Mouse (Mus musculus) megakaryocyte, adult 5-6 weeks (primary cell): Measurements from ENCODE around the gene Serpinh1. TPM values are rescaled to one million over a fixed set of nuclear protein-coding genes. Genes with fewer than 3 reads are reported as not detected.

Experiments
- ATAC-seq: 2 replicates; pipeline ENCODE4 v1.8.0; 2016; ENCODE audit warnings: mild to moderate bottlenecking, inconsistent platforms; ENCODE audit not compliant: poor library complexity, severe bottlenecking
- total RNA-seq, 2 experiments: library from RNA; stranded (forward) in 1 of 2; stranded (reverse) in 1 of 2; fragments of 153-499, 151-499 nt in 1 of 2; fragments of 221-1000, 200-1000 nt in 1 of 2; gene quantifications; 2 replicates each; pipeline versions ENCODE4 v1.2.3 to v1.2.4; 2015 to 2017

Gene Serpinh1
- total RNA-seq, 2 experiments from 2014 or later = 0.73 to 0.76 TPM

DNA sequence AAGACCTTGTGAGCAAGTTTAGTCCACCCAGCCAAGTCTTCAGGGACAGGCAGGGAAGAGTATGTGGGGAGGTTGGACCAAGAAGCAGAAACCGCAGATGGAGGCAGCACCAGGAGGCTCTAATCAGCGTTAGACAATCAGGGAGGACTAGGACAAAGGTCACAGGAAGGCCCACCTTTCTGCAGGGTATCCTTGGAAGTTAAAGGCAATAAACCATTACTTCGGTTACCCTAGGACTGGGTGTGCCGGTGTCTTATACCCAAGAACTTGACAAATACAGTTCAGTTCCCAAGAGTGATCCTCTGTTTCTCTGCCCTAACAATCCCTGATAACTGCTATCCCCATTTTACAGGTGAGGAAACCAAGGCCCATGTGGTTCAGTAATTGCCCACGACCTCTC lies 23.0 kb downstream of the Serpinh1 start:
- ATAC-seq = no peak

DNA sequence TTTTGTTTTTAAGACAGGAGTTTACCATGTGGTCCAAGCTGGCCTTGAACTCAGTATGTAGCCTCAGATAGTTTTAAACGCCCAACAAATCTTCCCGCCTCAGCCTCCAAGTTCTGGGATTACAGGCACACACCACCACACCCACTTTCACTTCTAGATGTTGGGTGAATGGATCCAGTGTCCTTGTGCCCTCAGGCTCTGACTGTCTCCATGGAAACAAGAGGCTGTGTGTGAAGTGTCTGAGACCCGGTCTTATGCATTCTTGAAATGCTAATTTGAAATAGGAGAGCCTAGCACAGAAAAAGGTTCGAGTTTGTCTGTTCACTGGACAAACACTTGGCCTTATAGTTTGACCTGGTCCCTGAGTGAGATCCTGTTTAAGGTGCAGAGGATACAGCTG lies 24.2 kb downstream of the Serpinh1 start:
- no peak for ATAC-seq

DNA sequence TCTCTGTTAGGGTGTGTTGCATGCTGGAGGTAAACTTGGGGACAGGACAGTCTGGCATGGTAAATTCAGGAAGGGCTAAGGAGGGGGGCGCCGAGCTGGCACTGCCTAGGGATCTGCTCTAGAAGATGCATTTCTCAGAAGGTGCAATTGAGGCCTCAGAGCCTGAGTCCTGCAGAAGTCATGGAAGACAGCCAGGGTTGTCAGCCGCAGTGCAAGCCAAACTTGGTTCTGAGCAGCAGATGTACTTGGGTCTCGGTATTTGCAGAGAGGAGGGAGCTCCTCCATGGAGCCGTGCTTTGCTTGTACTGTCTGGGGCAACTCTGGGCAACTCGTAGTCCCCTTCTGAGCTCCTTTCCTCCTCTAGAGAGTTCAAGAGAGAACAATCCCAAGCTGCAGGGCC lies 26.9 kb downstream of the Serpinh1 start:
- ATAC-seq = no peak

DNA sequence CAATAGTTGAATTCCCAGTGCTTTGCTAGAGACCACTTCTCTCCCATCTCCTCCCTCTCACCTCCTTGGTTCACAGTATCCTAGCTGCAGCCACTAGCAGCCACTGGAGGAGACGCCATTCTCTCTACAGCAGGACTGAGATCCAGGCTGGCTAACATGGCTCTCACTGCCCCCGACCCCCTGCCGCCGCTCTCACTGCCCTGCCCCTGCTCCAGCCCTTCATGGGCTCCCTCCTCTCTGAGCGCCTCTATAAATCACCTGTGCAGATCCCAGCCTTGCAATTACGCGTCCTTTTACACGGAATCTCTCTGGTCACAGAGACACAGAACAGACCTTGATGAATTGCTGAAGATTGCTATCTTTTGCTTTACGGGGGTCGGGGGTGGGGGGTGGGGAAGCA lies 28.2 kb downstream of the Serpinh1 start:
- no peak for ATAC-seq

DNA sequence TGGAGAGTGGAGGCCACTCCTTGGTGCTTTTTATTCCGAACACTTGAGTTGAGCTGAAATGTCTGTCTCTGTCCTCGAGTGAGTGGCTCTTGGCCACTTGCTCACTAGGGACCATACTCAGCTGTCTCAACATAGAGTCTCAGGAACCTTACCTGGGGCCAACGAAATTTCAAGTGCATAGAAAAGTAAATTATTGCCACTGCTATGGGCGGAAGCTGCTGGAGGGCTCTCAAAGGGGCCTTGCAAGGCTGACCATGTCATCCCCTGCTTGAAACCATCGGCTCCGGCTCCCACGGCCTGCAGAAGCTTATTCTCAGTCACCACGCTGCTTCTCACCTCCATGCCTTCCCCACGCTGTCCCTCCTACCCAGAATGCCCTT lies 29.7 kb downstream of the Serpinh1 start:
- no peak for ATAC-seq

DNA sequence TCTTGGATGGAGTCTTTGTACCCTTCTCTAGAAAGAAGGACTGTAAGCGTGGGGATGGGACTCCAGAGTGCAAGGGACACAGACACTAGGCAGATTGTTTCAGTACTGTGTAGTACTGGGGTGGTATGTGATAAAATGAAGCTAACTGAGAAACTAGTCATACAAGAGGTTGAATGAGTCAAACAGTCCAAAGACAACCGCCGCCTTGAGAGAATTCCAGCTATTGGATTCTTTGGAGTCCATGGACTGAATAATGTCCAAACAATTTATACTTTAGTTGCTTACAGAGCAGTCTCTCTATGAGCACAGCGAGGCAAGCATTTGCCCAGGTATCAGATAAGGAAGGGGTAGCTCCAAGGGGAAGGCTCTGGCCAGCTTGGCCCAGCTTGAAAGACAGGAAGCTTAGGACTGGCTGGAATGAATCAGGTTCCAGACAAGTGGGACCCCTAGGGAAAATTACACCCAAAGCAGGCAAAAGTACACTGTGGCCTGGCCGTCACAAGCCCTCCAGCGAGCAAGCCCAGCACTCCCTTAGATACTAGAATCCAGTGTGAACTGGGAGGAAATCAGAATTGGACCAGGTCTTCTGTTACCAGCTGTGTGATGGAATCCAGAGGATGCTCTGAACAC lies 30.2 kb downstream of the Serpinh1 start:
- ATAC-seq = no peak

DNA sequence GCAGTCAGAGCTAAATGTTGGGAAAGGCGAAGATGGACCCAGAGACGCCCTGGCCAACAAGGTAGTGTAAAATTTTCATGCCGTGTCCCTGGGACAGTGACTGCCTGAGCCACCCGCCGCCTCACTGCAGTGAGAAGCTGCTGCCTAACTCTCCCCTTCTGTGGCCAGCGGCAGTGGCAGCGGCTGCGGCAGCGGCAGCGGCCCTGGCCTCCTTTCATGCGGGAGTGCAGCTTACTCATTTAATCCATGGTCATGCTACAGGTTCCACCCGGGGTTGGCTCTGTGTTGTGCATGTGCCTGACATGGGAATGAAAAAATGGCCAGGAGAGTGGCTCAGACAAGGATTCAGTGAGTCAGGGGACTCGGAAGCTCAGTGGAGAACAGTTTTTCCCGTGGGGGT lies 32.5 kb downstream of the Serpinh1 start:
- no peak for ATAC-seq

DNA sequence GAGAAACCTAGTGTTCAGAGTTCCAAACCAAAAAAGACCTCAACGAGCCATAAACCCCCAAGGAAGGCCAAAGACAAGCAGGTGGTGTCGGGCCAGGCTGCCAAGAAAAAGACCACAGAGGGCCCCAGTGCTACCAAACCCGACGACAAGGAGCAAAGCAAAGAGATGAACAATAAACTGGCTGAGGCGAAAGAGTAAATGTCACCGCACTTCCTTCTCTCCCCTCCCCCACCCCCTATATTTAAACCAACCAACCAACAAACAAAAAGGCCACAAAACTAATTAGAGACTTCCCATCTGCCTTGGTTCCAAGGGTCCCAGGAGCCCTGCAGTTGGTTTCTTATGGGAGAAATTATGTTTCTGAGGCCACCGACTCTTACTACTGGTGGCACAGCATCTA lies 35.6 kb downstream of the Serpinh1 start:
- ATAC-seq = no peak

DNA sequence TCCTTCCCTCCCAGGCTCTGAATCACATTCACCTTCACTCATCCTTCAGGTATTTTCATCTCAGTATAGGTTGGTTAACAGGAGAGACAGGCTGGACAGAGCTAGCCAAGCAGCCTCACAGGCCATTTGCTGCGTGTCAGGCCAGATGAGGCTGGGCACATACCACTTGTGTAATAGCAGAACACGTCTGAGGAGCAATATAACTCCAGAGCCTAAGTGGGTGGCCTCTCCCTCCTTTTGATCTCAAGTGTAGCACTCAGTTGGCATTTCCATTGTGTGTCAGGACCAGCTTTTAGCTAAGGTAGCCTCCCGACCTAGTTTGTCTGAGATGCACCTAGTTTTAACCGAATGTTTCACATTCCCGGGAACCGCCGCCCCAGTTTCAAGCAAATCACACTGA lies 36.8 kb downstream of the Serpinh1 start:
- no peak for ATAC-seq

DNA sequence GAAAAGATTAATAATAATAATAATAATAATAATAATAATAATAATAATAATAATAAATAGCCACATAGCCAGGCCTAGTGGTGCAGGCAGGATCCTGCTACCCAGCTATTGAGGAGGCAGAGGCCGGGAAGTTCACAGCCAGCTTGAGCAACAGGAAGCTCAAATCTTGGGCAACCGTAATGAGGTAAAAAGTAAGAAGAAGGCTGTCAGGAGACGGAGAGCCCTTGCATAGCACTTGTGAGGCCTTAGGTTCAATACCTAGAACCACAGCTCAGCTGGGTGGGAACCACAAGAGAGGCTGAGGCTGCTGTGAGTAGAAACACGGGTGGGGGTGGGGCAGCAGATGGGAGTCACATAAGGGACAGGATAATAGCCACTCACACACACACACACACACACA lies 38.5 kb downstream of the Serpinh1 start:
- ATAC-seq = peak; percentile 88

DNA sequence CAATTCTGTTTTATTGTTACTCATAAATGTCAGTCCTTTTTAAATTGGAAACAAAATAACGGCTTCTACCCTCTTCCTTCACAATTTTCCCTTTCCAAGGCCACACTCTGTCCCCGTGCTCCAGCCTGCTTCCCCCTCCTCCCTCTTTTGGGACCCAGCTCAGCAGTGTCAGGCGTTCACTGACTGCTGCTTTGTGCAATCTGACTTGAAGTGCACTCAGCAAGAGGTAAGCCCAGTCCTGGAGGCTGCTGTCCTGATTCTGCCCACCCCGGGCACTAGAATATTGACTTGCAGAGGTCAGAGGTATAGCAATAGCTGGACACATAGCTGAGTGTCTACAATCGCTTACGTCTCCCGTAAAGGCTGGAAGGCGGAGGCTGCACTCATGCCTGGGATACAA lies 39.8 kb downstream of the Serpinh1 start:
- ATAC-seq = no peak

DNA sequence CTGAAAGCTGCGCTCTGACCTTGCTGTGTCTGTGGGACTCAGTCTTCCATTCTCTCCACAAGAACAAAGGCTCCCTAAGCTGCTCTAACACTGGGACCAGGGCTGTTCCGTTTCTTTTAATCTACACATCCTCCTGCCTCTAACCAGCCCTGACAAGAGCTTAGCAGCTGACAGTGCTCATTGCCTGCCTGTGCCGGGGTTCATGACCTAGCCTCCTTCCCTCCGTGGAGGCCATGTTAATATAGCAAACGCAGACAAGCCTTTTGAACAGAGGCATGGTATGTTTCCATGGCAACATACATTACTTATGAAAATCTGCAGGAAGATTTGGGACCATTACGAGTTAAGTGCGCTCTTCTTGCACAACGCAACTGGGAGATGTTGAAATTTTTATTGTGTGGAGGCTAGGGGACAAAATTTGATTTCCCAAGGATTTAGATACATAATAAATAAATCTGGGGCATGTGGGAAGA lies 40.3 kb downstream of the Serpinh1 start:
- no peak for ATAC-seq

DNA sequence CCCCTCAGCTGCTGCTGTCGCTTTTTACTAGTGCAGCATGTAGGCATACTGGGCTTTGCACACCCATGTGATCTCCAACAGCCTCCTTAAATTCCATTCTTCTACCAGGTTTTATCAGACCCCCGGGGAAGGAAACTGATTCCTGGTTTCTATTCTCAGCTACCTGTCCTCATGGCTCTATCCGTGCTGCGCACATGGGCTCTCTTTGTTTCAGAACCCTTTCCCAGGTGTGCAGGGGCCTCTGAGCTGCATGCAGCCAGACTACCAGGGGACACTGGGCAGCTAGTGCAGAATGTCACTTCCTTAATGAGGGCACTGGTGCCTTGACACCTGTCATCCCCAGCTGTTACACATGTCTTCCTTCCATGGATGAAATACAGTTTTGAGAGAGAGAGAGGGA lies 41.0 kb downstream of the Serpinh1 start:
- no peak for ATAC-seq

DNA sequence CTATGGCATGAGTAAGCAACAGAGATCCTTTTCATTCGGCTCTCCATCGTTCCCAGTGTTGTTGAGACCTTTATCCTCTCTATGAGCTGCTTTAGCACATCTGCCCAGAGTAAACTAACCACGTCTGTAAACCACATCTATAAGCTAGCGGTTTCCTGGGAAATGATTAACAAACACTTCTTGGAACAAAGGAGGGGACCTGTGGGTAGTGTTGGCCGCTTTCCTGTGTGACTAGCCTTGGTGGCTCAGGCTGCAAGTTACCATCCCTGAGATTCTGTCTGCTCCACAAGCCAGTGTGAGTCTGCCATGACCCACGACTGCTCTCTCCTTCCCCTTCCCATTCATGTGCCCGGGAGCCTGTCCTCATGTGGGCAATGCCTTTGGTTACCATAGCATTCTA lies 41.6 kb downstream of the Serpinh1 start:
- ATAC-seq = no peak

DNA sequence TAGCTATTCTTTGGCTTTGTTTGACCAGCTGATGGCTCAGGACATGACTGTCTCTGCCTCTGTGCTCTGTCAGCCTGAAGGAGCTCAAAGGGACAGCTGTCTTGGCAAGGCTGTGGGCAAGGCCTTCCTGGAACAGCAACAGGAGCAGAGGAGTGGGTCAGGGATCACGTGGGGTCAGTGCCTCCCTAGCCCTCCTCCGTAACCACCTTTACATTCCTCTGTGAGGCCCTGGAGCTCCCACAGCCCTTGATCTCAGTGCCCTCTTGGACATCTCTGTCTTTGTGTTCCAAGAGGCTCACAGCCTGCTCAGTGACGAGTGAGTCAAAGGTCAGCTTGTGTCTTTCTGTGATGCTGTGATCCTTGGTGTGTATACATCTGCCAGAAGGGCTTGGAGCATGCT lies 46.4 kb downstream of the Serpinh1 start:
- ATAC-seq = no peak

DNA sequence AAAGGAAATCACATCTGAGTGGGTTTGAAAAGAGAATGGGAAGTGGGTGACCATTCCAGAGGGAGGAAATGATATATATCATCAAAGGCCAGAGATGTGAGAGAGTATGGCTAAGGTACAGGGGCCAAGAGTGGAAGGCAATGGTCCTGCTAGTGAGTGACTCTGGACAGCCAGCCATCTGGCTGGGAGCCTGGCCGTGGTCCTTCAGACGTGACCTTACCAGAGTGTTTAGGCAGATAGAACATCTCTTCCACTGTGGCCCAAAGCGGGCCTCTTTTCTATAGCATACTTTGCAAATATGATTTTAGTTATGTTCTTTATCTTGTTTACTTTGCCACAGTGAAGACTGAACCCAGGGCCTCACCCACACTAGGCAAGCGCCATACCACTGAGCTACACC lies 47.4 kb downstream of the Serpinh1 start:
- ATAC-seq = no peak

DNA sequence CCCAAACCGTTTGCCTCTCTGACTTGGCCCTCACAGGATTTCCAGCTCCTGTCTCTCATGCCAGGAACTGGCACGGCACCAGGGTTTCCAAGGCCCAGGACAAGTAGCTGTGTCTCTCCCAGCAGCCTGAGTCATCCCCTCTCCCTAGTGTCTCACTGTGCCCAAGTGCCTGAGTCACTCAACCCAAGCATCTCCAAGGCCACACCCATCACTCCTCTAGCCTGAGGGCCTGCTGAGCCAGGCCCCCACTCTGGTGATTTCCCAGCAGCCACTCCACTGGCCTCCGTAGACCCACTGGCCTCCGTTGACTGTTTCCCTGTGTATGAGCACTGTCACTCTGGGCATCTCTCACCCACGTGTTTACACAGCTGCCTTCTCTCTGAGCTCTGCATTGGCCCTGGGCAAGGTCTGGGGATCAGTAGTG lies 48.1 kb downstream of the Serpinh1 start:
- no peak for ATAC-seq

DNA sequence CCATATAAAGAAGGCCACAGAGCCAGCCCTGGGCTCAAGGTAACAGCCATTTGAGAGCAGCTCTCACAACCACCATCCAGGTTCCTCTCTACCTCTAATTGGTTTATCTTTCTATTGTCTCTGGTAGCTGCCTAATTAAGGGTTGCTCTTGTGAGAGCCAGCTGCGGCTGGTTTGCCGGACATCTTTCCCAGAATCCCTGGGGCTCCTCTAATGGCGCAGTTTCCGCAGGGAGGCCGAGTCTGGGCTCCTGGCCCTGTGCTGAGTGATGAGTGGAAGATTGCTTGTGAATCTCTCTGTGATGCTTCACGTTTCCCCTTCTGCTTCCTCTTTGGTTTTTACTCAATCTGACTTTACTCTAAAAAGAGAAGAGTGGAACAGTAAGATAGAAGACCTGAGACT lies 49.0 kb downstream of the Serpinh1 start:
- peak; percentile 51 for ATAC-seq

DNA sequence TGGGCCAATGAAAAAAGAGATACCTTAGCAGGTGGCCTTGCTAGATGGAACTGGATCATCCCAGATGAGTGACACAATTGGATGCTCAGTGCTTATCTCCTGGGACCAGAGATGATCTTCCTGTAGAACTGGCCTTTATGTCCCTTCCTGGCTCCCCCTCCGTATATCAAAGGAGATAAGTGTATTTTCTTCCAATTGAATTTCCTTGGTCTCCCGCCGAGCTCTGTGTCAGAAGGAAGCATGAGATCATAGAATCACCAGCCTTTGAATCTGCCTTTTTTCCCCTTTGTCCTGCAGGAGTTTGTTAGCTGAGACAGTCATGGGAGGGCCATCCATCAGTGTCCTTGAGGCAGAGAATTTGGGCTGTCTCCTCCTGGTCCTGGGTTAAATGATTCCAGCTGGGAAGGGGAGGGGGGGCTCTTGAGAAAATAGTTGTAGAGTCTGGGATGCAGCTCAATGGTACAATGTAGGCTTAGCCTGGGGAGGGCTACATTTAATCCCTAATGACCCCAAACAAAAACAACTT lies 52.3 kb downstream of the Serpinh1 start:
- no peak for ATAC-seq
